Mouse (Mus musculus): Measurements from ENCODE around the gene Ccdc171. TPM values are rescaled to one million over a fixed set of nuclear protein-coding genes. Genes with fewer than 3 reads are reported as not detected.

Ccdc171 gene
- polyA plus RNA-seq, 1 experiment: 0.62 TPM

- H3K9me3 ChIP-seq: no peaks in the 10 kb centered on the region
- H3K27me3 ChIP-seq (replicated peaks): no peaks in the 10 kb centered on the region
- TF ChIP-seq GATA1 (IDR thresholded peaks at IDR 0.05; ENCODE audit: borderline replicate concordance, low read length) (no peak), FLI1 (IDR thresholded peaks at IDR 0.05; ENCODE audit: low read length) (no peak)
- H3K36me3 ChIP-seq (replicated peaks; ENCODE audit: low read length): no peaks in the 10 kb centered on the region
- no peaks in the 10 kb centered on the region for H3K4me1 ChIP-seq
- no peak overlapping the region for H3K4me3 ChIP-seq (replicated peaks)
Measured at GRCm38 (mm10) chr4:83829718-83830459, 304.5 kb downstream of the Ccdc171 start.

GRCm38 (mm10) chr4:83830891-83831880 lies 305.8 kb downstream of the Ccdc171 start:
- H3K27me3 ChIP-seq (replicated peaks): no peaks in the 10 kb centered on the region
- H3K4me1 ChIP-seq: no peaks in the 10 kb centered on the region
- H3K4me3 ChIP-seq (replicated peaks): no peak overlapping the region
- TF ChIP-seq GATA1 (IDR thresholded peaks at IDR 0.05; ENCODE audit: borderline replicate concordance, low read length): no peak
- TF ChIP-seq FLI1 (IDR thresholded peaks at IDR 0.05; ENCODE audit: low read length): no peak
- no peaks in the 10 kb centered on the region for H3K9me3 ChIP-seq
- no peaks in the 10 kb centered on the region for H3K36me3 ChIP-seq (replicated peaks; ENCODE audit: low read length)

GRCm38 (mm10) chr4:83839077-83839476 lies 313.7 kb downstream of the Ccdc171 start:
- Histone ChIP-seq H3K9me3 (no peaks in the 10 kb centered on the region), H3K36me3 (replicated peaks; ENCODE audit: low read length) (no peaks in the 10 kb centered on the region), H3K27me3 (replicated peaks) (no peaks in the 10 kb centered on the region), H3K4me1 (no peaks in the 10 kb centered on the region), H3K4me3 (replicated peaks) (no peak overlapping the region)
- TF ChIP-seq FLI1 (IDR thresholded peaks at IDR 0.05; ENCODE audit: low read length): no peak
- TF ChIP-seq GATA1 (IDR thresholded peaks at IDR 0.05; ENCODE audit: borderline replicate concordance, low read length): no peak

DNA sequence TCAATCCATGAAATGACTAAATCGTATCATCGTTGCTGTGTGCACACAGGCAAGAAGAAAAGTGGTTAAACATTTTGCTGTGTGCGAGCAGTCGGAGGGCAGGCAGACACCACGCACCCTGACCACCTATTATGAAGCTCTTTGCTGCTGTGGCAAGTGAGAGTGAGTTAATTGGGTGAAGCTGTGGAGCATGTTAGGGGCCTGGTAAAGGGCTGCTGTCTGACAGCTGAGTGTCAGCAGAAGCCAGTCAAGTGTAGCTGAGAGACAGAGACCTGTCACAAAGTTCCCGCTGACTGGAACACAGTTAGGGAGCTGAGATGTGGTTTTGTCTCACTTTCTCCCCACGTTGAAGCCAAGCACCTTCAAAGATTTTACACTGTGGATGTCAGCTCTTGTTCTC lies 321.0 kb downstream of the Ccdc171 start:
- TF ChIP-seq GATA1 (IDR thresholded peaks at IDR 0.05; ENCODE audit: borderline replicate concordance, low read length) (no peak), FLI1 (IDR thresholded peaks at IDR 0.05; ENCODE audit: low read length) (no peak)
- Histone ChIP-seq H3K4me1 (no peaks in the 10 kb centered on the region), H3K4me3 (replicated peaks) (no peak overlapping the region), H3K36me3 (replicated peaks; ENCODE audit: low read length) (no peaks in the 10 kb centered on the region), H3K9me3 (no peaks in the 10 kb centered on the region), H3K27me3 (replicated peaks) (no peaks in the 10 kb centered on the region)

GRCm38 (mm10) chr4:83853885-83854284 lies 328.5 kb downstream of the Ccdc171 start:
- Histone ChIP-seq H3K27me3 (replicated peaks) (no peaks in the 10 kb centered on the region), H3K9me3 (no peaks in the 10 kb centered on the region)

DNA sequence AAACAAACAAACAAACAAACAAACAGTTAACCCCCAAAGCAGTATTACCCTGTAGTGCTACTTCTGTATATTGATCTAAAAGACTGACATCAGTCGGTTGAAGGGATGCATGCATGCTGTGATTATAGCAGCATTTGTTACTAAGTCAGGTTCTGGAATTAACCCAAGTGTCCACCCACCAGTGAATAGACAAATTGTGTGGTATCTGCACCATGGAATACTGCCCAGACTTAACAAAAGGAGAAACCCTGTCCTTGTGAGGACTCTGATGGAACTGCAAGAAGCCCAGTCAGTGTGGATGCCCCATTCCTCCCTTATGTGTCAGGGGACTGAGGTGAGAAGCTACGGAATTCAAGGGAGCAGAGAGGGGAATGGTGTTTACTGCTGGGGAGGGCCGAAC lies 336.4 kb downstream of the Ccdc171 start:
- Histone ChIP-seq H3K9me3 (no peaks in the 10 kb centered on the region), H3K4me1 (no peaks in the 10 kb centered on the region), H3K36me3 (replicated peaks; ENCODE audit: low read length) (no peaks in the 10 kb centered on the region), H3K4me3 (replicated peaks) (no peak overlapping the region), H3K27me3 (replicated peaks) (no peaks in the 10 kb centered on the region)
- TF ChIP-seq GATA1 (IDR thresholded peaks at IDR 0.05; ENCODE audit: borderline replicate concordance, low read length): no peak
- no peak for TF ChIP-seq FLI1 (IDR thresholded peaks at IDR 0.05; ENCODE audit: low read length)

More at GRCm38 (mm10) chr4:83853885-83854284, 328.5 kb downstream of the Ccdc171 start:
- H3K36me3 ChIP-seq (replicated peaks; ENCODE audit: low read length): no peaks in the 10 kb centered on the region
- no peaks in the 10 kb centered on the region for H3K4me1 ChIP-seq
- no peak overlapping the region for H3K4me3 ChIP-seq (replicated peaks)
- TF ChIP-seq FLI1 (IDR thresholded peaks at IDR 0.05; ENCODE audit: low read length) (no peak), GATA1 (IDR thresholded peaks at IDR 0.05; ENCODE audit: borderline replicate concordance, low read length) (no peak)

- no peak overlapping the region for H3K4me3 ChIP-seq (replicated peaks)
- H3K4me1 ChIP-seq: no peaks in the 10 kb centered on the region
- no peaks in the 10 kb centered on the region for H3K36me3 ChIP-seq (replicated peaks; ENCODE audit: low read length)
- no peaks in the 10 kb centered on the region for H3K27me3 ChIP-seq (replicated peaks)
- no peak for TF ChIP-seq FLI1 (IDR thresholded peaks at IDR 0.05; ENCODE audit: low read length)
- TF ChIP-seq GATA1 (IDR thresholded peaks at IDR 0.05; ENCODE audit: borderline replicate concordance, low read length): no peak
- H3K9me3 ChIP-seq: no peaks in the 10 kb centered on the region
Measured at GRCm38 (mm10) chr4:83862295-83862694, 336.9 kb downstream of the Ccdc171 start.

DNA sequence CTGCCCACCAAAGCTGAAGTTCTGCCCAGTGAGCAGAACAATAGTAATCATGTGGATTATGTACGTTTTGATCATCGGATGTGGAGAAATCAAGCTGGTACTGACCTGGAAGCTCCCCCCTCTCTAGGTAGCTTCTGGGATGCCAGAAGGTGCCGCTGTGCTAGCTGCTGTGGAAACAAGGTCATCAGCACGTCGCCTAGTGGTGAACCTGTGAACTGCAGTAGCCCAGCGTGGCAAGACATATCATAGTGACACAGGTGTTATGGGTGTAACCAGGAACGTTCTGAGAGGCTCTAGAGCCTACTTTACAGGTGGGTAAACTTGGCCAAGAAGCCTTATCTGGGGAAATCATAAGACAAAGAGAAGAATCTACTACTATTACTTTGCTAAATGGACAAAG lies 351.3 kb downstream of the Ccdc171 start:
- Histone ChIP-seq H3K9me3 (peaks cover 6% of the 10 kb centered on the region), H3K27me3 (replicated peaks) (no peaks in the 10 kb centered on the region), H3K4me1 (no peaks in the 10 kb centered on the region), H3K36me3 (replicated peaks; ENCODE audit: low read length) (no peaks in the 10 kb centered on the region), H3K4me3 (replicated peaks) (no peak overlapping the region)
- TF ChIP-seq FLI1 (IDR thresholded peaks at IDR 0.05; ENCODE audit: low read length): no peak
- no peak for TF ChIP-seq GATA1 (IDR thresholded peaks at IDR 0.05; ENCODE audit: borderline replicate concordance, low read length)

GRCm38 (mm10) chr4:83878236-83878635 lies 352.9 kb downstream of the Ccdc171 start:
- H3K36me3 ChIP-seq (replicated peaks; ENCODE audit: low read length): no peaks in the 10 kb centered on the region

More at GRCm38 (mm10) chr4:83878236-83878635, 352.9 kb downstream of the Ccdc171 start:
- Histone ChIP-seq H3K27me3 (replicated peaks) (peaks cover 3% of the 10 kb centered on the region), H3K4me3 (replicated peaks) (no peak overlapping the region), H3K4me1 (no peaks in the 10 kb centered on the region), H3K9me3 (peaks cover 6% of the 10 kb centered on the region)
- TF ChIP-seq FLI1 (IDR thresholded peaks at IDR 0.05; ENCODE audit: low read length) (no peak), GATA1 (IDR thresholded peaks at IDR 0.05; ENCODE audit: borderline replicate concordance, low read length) (no peak)
